Mouse (Mus musculus): ENCODE data around the gene Vmn2r27. TPM values are rescaled to one million over a fixed set of nuclear protein-coding genes. Genes with fewer than 3 reads are reported as not detected.

The Vmn2r27 gene
- polyA plus RNA-seq, 1 experiment: not detected

- Histone ChIP-seq H3K4me3 (replicated peaks) (no peak overlapping the region), H3K27me3 (replicated peaks) (no peaks in the 10 kb centered on the region), H3K36me3 (replicated peaks; ENCODE audit: low read length) (no peaks in the 10 kb centered on the region), H3K4me1 (no peaks in the 10 kb centered on the region), H3K9me3 (0 out of 2 replicates have a peak, but pooled peaks cover 6% of the 10 kb centered on the region)
- no peak for TF ChIP-seq GATA1 (IDR thresholded peaks at IDR 0.05; ENCODE audit: borderline replicate concordance, low read length)
- no peak for TF ChIP-seq FLI1 (IDR thresholded peaks at IDR 0.05; ENCODE audit: low read length)
These were observed 65.1 kb downstream of the Vmn2r27 start for GRCm38 (mm10) chr6:124166596-124166995.

GRCm38 (mm10) chr6:124149808-124150207 lies 81.8 kb downstream of the Vmn2r27 start:
- Histone ChIP-seq H3K9me3 (no peaks in the 10 kb centered on the region), H3K4me1 (no peaks in the 10 kb centered on the region), H3K36me3 (replicated peaks; ENCODE audit: low read length) (no peaks in the 10 kb centered on the region), H3K27me3 (replicated peaks) (no peaks in the 10 kb centered on the region), H3K4me3 (replicated peaks) (no peak overlapping the region)
- TF ChIP-seq GATA1 (IDR thresholded peaks at IDR 0.05; ENCODE audit: borderline replicate concordance, low read length) (no peak), FLI1 (IDR thresholded peaks at IDR 0.05; ENCODE audit: low read length) (no peak)

Other genes with a start within 250 kb of the Vmn2r27 start
- gene Vmn2r26, start 207.3 kb downstream of the Vmn2r27 start, polyA plus RNA-seq (2012; ENCODE audit: insufficient read depth, low replicate concordance): not detected in 2 replicates
- not detected in 2 replicates for gene Cd163, start 72.8 kb upstream of the Vmn2r27 start, polyA plus RNA-seq (2012; ENCODE audit: insufficient read depth, low replicate concordance)
- 4.7 and 7.5 TPM in 2 replicates for gene Pex5, start 183.2 kb upstream of the Vmn2r27 start, polyA plus RNA-seq (2012; ENCODE audit: insufficient read depth, low replicate concordance)
- 35.8 and 76.2 TPM in 2 replicates for gene Clstn3, start 232.9 kb upstream of the Vmn2r27 start, polyA plus RNA-seq (2012; ENCODE audit: insufficient read depth, low replicate concordance)

All from megakaryocyte, embryonic 14.5 days (primary cell).